17 mouse cellular contexts compared by ENCODE assay signal in the genomic region with DNA sequence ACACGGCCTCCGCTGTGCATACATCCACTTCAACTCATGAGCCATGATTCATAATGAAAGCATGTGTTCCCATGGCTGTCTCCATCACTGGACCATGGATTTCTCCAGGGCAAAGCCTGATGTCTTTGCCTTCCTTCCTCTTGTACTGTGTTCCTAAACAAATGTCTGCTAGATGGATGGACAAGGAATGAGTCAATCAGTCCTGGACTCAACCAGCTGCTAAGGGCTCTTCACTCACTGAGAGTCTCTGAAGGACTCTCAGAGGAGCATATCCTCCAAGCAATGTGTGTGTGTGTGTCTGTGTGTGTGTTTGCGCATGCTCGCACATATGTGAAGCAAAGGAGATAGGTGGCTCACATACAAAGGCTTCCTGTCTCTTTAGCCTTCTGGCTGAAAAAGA.
"Had no signal": no experiment of that assay in that cellular context is flagged by ENCODE, and none has a peak within 500 bp of the region (broad histone marks: within the 10 kb centered on the region; RNA-seq: fewer than 3 reads in every experiment).

No protein-coding gene starts in this region.

- DNase-seq: kidney, adult 8-10 months; kidney, postnatal 10 days; kidney, postnatal 36 days; layer of hippocampus, postnatal 36 days; liver, embryonic 13.5 days; right cerebral cortex, adult 18-20 months; right cerebral cortex, postnatal 25 days; spleen, adult 18-20 months; thymus, postnatal 25 days had no signal

- ATAC-seq: intestine, postnatal 0 days; midbrain, embryonic 15.5 days had no signal

- H3K4me2 ChIP-seq: kidney, embryonic 15.5 days; liver, embryonic 13.5 days; midbrain, embryonic 12.5 days; midbrain, embryonic 15.5 days; stomach, embryonic 15.5 days had no signal

- H3K9ac ChIP-seq: kidney, embryonic 15.5 days; liver, embryonic 13.5 days; midbrain, embryonic 12.5 days; midbrain, embryonic 15.5 days; stomach, embryonic 15.5 days had no signal

- H3K36me3 ChIP-seq: kidney, embryonic 15.5 days; liver, embryonic 13.5 days; midbrain, embryonic 12.5 days; midbrain, embryonic 15.5 days; stomach, embryonic 15.5 days had no signal

- H3K9me3 ChIP-seq: kidney, embryonic 15.5 days; liver, embryonic 13.5 days; midbrain, embryonic 12.5 days; midbrain, embryonic 15.5 days; stomach, embryonic 15.5 days had no signal

- H3K4me3 ChIP-seq: kidney, embryonic 15.5 days; left cerebral cortex, adult 2 months; liver, embryonic 13.5 days; midbrain, embryonic 12.5 days; midbrain, embryonic 15.5 days; myocyte; stomach, embryonic 15.5 days had no signal

- H3K27ac ChIP-seq: kidney, embryonic 15.5 days; left cerebral cortex, adult 2 months; liver, embryonic 13.5 days; macrophage; midbrain, embryonic 12.5 days; midbrain, embryonic 15.5 days; stomach, embryonic 15.5 days had no signal

- H3K4me1 ChIP-seq: midbrain, embryonic 12.5 days; midbrain, embryonic 15.5 days; stomach, embryonic 15.5 days had no signal

- H3K27me3 ChIP-seq: kidney, embryonic 15.5 days; liver, embryonic 13.5 days; midbrain, embryonic 12.5 days; midbrain, embryonic 15.5 days; stomach, embryonic 15.5 days had no signal
